Mouse (Mus musculus) stomach, embryonic 16.5 days (tissue): ENCODE measurements around the gene Zc3h7a. TPM values are rescaled to one million over a fixed set of nuclear protein-coding genes. Genes with fewer than 3 reads are reported as not detected.

Experiments
- ATAC-seq: fragments of 200-750 bp; cut with Nextera tagmentation; 2 replicates; pipeline ENCODE4 v1.8.0; 2017; ENCODE audit warnings: moderate number of reproducible peaks, moderate TSS enrichment; ENCODE audit not compliant: insufficient read depth, low FRiP score
- H3K27ac ChIP-seq: fragments of 300-500 bp; sonication (generic); 2 replicates; pipeline ENCODE4 v1.5.1; 2014; ENCODE audit warnings: low read length
- H3K27me3 ChIP-seq: fragments of 300-500 bp; sonication (generic); 2 replicates; pipeline ENCODE4 v1.6.1; 2014; ENCODE audit warnings: low read length, control low read depth, mixed read lengths; ENCODE audit not compliant: control insufficient read depth, insufficient read depth
- H3K36me3 ChIP-seq: fragments of 300-500 bp; sonication (generic); 2 replicates; pipeline ENCODE4 v1.6.1; 2014; ENCODE audit warnings: low read length; ENCODE audit not compliant: control insufficient read depth, insufficient read depth
- H3K4me1 ChIP-seq: fragments of 300-500 bp; sonication (generic); 2 replicates; pipeline ENCODE4 v1.6.1; 2014; ENCODE audit warnings: low read length, control low read depth, mixed read lengths; ENCODE audit not compliant: control insufficient read depth, insufficient read depth
- H3K4me2 ChIP-seq: fragments of 300-500 bp; sonication (generic); 2 replicates; pipeline ENCODE4 v1.6.1; 2014; ENCODE audit warnings: low read depth, low read length, mixed read lengths
- H3K4me3 ChIP-seq: fragments of 300-500 bp; sonication (generic); replicated peaks from 2 replicates; pipeline ENCODE4 v1.5.1; 2014; ENCODE audit warnings: mild to moderate bottlenecking, low read length
- H3K9ac ChIP-seq: fragments of 300-500 bp; sonication (generic); 2 replicates; pipeline ENCODE4 v1.6.1; 2014; ENCODE audit warnings: low read length
- H3K9me3 ChIP-seq: fragments of 300-500 bp; sonication (generic); replicated peaks from 2 replicates; pipeline ENCODE4 v1.6.1; 2016; ENCODE audit warnings: low read length, control low read depth; ENCODE audit not compliant: control insufficient read depth
- WGBS: fragments of 180-500 bp; shearing (Covaris S2); extraction: QIAGEN DNeasy Blood & Tissue Kit; methylation state at CpG from one replicate; pipeline ENCODE4 v1.1.7; 2014; 5-methylcytosine and 5-hydroxymethylcytosine counted together
- microRNA-seq: library from miRNA; unstranded; fragments of <30 nt; microRNA quantifications from one replicate; pipeline ENCODE4, GENCODE M21; 2016
- polyA plus RNA-seq: library from polyadenylated mRNA; unstranded; fragments of >200 nt; fragmentation: Nextera tagmentation; extraction: Ambion mirVana; gene quantifications from 2 replicates; pipeline ENCODE4 v1.2.1, GENCODE M21; 2015

Zc3h7a gene
- polyA plus RNA-seq, 1 experiment from 2014 or later: 111 TPM

GRCm38 (mm10) chr16:11090836-11091570, 85.2 kb downstream of the Zc3h7a start:
- Histone ChIP-seq H3K9me3 (no peaks in the 10 kb centered on the region), H3K4me3 (no peak overlapping the region), H3K36me3 (peaks cover 24% of the 10 kb centered on the region; the same call in 1 of the 2 replicates), H3K27ac (no peak overlapping the region), H3K27me3 (no peaks in the 10 kb centered on the region), H3K4me2 (no peak overlapping the region), H3K9ac (no peak overlapping the region), H3K4me1 (no peaks in the 10 kb centered on the region)
- 83% methylated on average over 10 of the region's 10 CpGs for whole genome bisulfite sequencing
- no peak for ATAC-seq

DNA sequence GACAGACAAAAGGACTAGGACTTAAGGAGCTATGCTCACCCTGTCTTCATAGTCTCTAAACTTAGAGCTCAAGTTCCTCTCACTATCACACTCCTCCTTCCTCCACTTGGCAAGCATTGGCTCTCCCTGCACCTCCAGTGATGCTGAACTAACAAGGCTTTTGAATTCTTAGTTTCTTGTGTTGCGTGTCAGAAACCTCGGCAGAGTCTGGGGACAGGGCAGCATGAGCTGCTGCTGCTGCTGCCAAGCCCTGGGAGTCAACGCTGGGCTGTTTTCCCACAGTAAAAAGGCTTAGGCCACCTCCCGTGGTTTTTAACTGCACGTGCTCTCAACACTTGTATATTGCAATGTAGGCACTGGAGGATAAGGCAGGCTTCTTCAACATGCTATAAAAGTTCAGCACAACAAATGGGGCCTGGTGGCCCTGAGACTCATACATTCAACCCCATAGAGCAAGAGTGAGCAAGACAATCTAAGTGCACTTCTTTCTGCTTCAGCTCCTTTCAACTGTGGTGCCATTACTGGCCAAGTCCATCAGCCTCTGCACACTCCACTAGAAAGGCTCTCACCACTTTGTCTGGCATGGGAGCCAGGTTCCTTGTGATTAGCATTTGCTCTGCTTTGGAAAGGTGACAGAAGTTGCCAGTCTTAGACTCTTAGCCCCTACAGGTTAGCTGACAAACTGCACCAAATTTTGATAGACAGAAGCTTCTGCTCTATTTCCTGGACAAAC, 89.2 kb downstream of the Zc3h7a start:
- no peak for ATAC-seq
- H3K27me3 ChIP-seq: no peaks in the 10 kb centered on the region
- no peak overlapping the region for H3K4me2 ChIP-seq
- H3K36me3 ChIP-seq: peaks cover 35% of the 10 kb centered on the region
- WGBS: 89% methylated on average over 5 of the region's 5 CpGs
- no peak overlapping the region for H3K4me3 ChIP-seq
- H3K4me1 ChIP-seq: no peaks in the 10 kb centered on the region
- no peaks in the 10 kb centered on the region for H3K9me3 ChIP-seq
- no peak overlapping the region for H3K9ac ChIP-seq
- no peak overlapping the region for H3K27ac ChIP-seq

Small RNA genes lying within 50 kb of the gene (microRNA-seq; reads per million reads assigned to microRNA genes)
- gene Gm23935: 85.4 reads per million, percentile 54 among the genes with 10 or more reads in this experiment

Other genes with a start within 250 kb of the Zc3h7a start
- gene Snn, start 115.4 kb downstream of the Zc3h7a start, polyA plus RNA-seq: 23.6 and 26.4 TPM in 2 replicates
- gene Litaf, start 110.2 kb downstream of the Zc3h7a start, polyA plus RNA-seq: 94.2 and 103 TPM in 2 replicates
- 32.0 and 34.0 TPM in 2 replicates for gene Txndc11, start 41.7 kb downstream of the Zc3h7a start, polyA plus RNA-seq
- gene Rsl1d1, start 26.9 kb upstream of the Zc3h7a start, polyA plus RNA-seq: 148 and 154 TPM in 2 replicates
- 49.2 and 50.5 TPM in 2 replicates for gene Gspt1, start 77.9 kb upstream of the Zc3h7a start, polyA plus RNA-seq
- not detected in 2 replicates for gene Tnfrsf17, start 137.4 kb upstream of the Zc3h7a start, polyA plus RNA-seq
- 9.0 and 10.2 TPM in 2 replicates for gene Snx29, start 146.5 kb upstream of the Zc3h7a start, polyA plus RNA-seq